Comparison of ENCODE assay signal across 17 mouse cellular contexts in the genomic region with DNA sequence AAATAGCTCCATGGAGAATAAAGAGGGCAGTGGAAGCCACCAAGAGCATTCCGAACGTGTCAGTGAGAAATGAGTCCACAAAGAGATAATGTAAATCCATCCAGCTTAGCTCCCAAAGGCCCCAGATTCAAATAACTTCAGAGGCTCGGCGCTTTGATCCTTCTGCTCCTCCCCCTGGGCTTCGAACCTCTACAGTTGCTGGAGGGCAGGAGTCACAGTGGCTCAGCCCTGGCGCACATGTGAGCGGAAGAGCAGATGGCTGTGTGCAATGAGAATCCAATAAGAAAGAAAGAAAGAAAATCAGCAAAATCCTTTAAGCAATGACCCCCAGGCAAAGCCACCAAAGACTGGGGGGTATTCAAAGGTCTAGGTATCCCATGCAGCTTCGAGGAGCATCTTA.
"Had no signal": no experiment of that assay in that cellular context is flagged by ENCODE, and none has a peak within 500 bp of the region (broad histone marks: within the 10 kb centered on the region; RNA-seq: fewer than 3 reads in every experiment).

No protein-coding gene starts in this region.

- ATAC-seq: liver, postnatal 0 days; lung, postnatal 0 days had no signal

- H3K27me3 ChIP-seq: liver, embryonic 15.5 days; lung, embryonic 15.5 days; neural tube, embryonic 12.5 days; stomach, embryonic 15.5 days had no signal

- H3K36me3 ChIP-seq: liver, embryonic 15.5 days; lung, embryonic 15.5 days; neural tube, embryonic 12.5 days; stomach, embryonic 15.5 days had no signal

- H3K9ac ChIP-seq: liver, embryonic 15.5 days; liver, postnatal 0 days; lung, embryonic 15.5 days; neural tube, embryonic 12.5 days; stomach, embryonic 15.5 days had no signal

- H3K4me1 ChIP-seq: neural tube, embryonic 12.5 days had no signal

- H3K4me2 ChIP-seq: liver, embryonic 15.5 days; lung, embryonic 15.5 days; midbrain, embryonic 11.5 days; neural tube, embryonic 12.5 days; stomach, embryonic 15.5 days had no signal

- H3K4me3 ChIP-seq: liver, embryonic 15.5 days; lung, embryonic 15.5 days; neural tube, embryonic 12.5 days; stomach, embryonic 15.5 days had no signal

- H3K27ac ChIP-seq: liver, embryonic 15.5 days; lung, embryonic 15.5 days; macrophage; neural tube, embryonic 12.5 days; stomach, embryonic 15.5 days; stomach, postnatal 0 days had no signal

- DNase-seq: liver, postnatal 0 days; lung, adult 2 months; lung, postnatal 14 days; lung, postnatal 36 days; right cerebral cortex, postnatal 14 days; thymus, adult 2 months; thymus, postnatal 25 days; thymus, postnatal 4 days had no signal

- H3K9me3 ChIP-seq: liver, embryonic 15.5 days; lung, embryonic 15.5 days; megakaryocyte, embryonic 14.5 days; neural tube, embryonic 12.5 days; stomach, embryonic 15.5 days had no signal
